Mouse (Mus musculus) cortical plate, adult 2 months (tissue): ENCODE data around the gene Ppcdc.

Experiments used
- CTCF ChIP-seq: fragments of 200-500 bp; IDR thresholded peaks from 2 replicates; pipeline ENCODE4 v1.5.1; 2011; ENCODE audit warnings: mild to moderate bottlenecking, control low read depth, low read length; ENCODE audit not compliant: insufficient read depth; ENCODE audit errors: extremely low read depth
- POLR2A ChIP-seq: fragments of 200-500 bp; IDR thresholded peaks from 2 replicates; pipeline ENCODE4 v1.6.1; 2011; ENCODE audit warnings: mild to moderate bottlenecking, low read length, control low read depth; ENCODE audit not compliant: insufficient read depth; ENCODE audit errors: extremely low read depth

DNA sequence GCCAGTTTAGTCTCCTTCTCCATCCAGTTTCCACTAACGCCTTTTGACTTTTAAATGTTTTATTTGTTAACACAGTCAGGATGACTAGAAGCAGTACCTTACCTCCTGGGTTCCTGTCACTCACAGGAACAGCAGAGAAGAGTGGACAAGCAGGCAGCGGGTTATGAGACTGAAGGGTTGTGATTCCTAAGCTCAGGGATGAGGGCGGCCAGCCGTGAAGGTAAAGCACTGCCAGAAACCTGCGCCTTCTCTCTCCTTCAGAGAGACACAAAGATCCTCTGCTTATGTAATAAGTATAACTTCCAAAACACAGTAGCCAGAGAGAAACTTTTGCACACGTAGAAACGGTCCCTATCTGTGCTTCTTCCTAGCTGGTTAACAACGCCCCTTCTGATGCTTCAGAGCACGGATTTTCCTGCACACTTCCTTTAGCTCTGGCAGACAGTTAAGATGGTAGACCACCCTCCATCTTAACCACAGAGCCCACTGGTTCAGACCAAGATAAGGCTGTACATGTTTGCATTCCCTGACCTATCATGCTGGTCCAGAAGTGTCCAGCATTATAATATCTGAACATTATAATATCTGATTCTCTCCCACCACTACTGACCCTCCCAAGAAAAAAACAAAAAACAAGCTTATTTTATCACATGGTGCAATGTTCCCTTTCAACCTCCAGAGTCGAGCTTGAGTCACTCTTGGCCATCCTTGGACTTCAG lies 1.9 kb downstream of the Ppcdc start:
- TF ChIP-seq POLR2A (no peak), CTCF (no peak)
